Mouse (Mus musculus): Measurements from ENCODE around the gene Ppp1r13l.

Gene Ppp1r13l

DNA sequence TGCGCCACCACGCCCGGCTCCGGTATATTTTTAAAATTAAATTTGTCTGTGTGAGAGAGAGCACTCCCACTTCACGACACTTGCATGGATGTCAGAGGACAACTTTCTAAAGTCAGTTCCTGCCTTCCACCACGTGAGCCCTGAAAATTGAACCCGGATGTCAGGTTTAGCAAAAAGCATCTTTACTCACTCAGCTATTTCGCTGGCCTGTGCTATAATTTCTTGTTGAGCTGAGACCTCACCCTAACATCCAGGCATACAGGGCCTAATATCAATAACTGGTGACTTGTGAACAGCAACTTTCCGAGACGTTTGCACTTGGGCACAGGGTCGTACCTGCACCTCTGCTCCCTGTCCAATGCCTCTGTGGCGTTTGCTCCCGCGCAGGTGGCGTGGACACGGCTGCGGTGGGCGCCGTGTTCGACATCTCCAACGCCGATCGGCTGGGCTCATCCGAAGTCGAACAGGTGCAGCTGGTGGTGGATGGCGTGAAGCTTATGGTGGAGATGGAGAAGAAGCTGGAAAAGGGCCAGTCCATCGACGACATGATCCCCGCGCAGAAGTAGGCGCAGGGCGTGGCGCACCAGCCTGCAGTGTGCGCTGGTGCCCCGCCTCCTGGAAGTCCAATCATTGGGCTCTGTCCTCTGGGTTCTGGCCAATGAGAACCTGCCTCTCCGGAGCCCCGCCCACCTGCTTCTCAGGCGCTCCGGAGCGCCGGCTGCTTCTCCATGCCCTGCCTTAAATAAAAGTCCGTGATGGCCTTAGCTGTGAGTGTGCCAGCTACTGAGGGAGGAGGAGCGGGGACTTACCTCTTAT is 61.5 kb downstream of the Ppp1r13l start:
- DNase-seq, result peak; percentile 93

DNA sequence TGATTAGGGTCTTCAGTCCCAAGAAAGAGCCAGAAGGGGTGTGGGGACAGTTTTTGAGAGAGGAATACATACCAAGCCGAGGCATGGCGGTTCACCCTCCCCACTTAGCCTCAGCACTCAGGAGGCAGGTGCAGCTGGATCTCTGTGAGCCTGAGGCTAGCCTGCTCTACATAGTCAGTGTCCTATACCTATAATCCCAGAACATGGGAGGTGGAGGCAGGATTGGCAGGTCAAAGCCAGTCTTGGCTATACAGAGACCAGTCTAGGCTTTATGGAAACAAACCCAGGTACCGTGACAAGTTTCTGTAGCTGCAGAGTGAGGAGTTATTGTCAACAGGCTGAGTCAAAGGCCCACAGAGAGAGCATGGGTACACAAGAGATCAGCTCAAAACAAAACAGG is 63.5 kb downstream of the Ppp1r13l start:
- DNase-seq, result no peak

DNA sequence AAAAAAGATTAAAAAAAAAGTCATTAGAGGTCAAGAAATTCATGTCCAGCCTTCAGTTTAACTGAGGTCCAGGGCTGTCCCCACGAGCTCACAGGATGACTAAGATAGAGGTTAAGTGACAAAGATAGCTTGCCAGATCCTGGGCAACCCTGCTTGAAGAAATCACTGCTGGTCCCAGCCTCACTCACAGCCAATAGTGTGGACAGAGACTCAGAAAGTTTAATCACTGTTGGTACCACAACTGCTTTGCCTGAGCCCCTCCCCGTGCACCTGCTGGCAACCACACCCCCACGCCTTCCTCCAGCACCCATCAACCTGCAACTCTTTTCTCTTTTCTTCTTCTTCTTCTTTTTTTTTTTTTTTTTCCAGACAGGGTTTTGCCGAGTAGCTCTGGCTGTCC is 64.5 kb downstream of the Ppp1r13l start:
- DNase-seq, result no peak

DNA sequence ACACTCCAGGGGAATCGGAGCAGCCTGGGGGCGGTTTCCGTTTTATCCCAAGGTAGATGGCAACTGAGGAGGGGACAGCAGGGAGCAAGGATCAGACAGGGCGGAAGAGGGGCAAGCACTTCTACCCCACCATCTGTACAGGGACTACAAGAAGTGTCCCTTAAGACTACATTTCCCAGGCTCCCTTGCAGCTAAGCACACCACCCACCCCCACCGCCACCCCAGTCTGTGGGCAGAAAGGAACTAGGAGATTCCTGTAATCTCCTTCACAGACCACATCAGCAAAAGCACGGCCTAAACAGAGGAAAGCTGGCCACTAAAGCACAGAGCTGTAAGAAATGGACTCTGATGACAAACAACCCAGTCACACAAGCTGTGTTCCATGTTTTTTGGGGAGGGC is 66.8 kb downstream of the Ppp1r13l start:
- no peak for DNase-seq

DNA sequence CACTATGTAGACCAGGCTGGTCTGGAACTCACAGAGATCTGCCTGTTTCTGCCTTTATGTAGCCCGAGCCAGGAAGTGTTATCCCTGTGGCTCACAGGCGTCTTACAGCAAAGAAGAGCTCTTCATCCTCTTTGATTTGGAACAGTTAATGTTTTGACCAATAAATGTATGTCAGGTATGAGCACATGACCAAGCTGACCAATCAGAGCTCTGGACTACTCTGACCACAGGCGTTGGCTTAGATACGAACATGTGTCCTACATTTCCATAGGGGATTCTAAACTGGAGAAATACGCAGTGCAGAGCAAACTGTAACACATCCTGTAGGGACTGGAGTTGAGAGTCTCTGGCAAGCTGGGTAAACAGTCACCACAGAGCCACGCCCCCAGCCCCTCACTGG is 67.3 kb downstream of the Ppp1r13l start:
- no peak for DNase-seq
